Mouse (Mus musculus) limb, embryonic 14.5 days (tissue): Measurements from ENCODE around the gene Klhl24. TPM values are rescaled to one million over a fixed set of nuclear protein-coding genes. Genes with fewer than 3 reads are reported as not detected.

ENCODE experiments used
- ATAC-seq: fragments of 200-750 bp; cut with Nextera tagmentation; 2 replicates; pipeline ENCODE4 v1.8.0; 2017; ENCODE audit warnings: low read depth, moderate number of reproducible peaks, moderate TSS enrichment; ENCODE audit not compliant: low FRiP score
- DNase-seq: peaks from one replicate; pipeline ENCODE4 v3.0.0-alpha.2; 2015; ENCODE audit warnings: low spot score
- H3K27ac ChIP-seq: fragments of 300-500 bp; sonication (generic); replicated peaks from 2 replicates; pipeline ENCODE4 v1.5.1; 2014; ENCODE audit warnings: low read depth, mild to moderate bottlenecking, low read length, moderate library complexity, mixed read lengths
- H3K27me3 ChIP-seq: fragments of 300-500 bp; sonication (generic); 2 replicates; pipeline ENCODE4 v1.6.1; 2014; ENCODE audit warnings: low read length, mixed read lengths; ENCODE audit not compliant: control insufficient read depth, insufficient read depth
- H3K36me3 ChIP-seq: fragments of 300-500 bp; sonication (generic); 2 replicates; pipeline ENCODE4 v1.6.1; 2014; ENCODE audit warnings: mild to moderate bottlenecking, low read length, moderate library complexity, mixed read lengths; ENCODE audit not compliant: control insufficient read depth, insufficient read depth
- H3K4me1 ChIP-seq: fragments of 300-500 bp; sonication (generic); 2 replicates; pipeline ENCODE4 v1.6.1; 2014; ENCODE audit warnings: antibody characterized with exemption, low read length, mixed read lengths; ENCODE audit not compliant: control insufficient read depth, insufficient read depth
- H3K4me2 ChIP-seq: fragments of 300-500 bp; sonication (generic); replicated peaks from 2 replicates; pipeline ENCODE4 v1.6.1; 2014; ENCODE audit warnings: low read depth, mild to moderate bottlenecking, low read length, moderate library complexity; ENCODE audit not compliant: severe bottlenecking
- H3K4me3 ChIP-seq: fragments of 300-500 bp; sonication (generic); replicated peaks from 2 replicates; pipeline ENCODE4 v1.5.1; 2014; ENCODE audit warnings: low read length
- H3K9ac ChIP-seq: fragments of 300-500 bp; sonication (generic); 2 replicates; pipeline ENCODE4 v1.6.1; 2014; ENCODE audit warnings: mild to moderate bottlenecking, low read depth, low read length, moderate library complexity; ENCODE audit not compliant: severe bottlenecking
- H3K9me3 ChIP-seq: fragments of 300-500 bp; sonication (generic); 2 replicates; pipeline ENCODE4 v1.6.1; 2016; ENCODE audit warnings: low read length; ENCODE audit not compliant: control insufficient read depth
- POLR2A ChIP-seq: fragments of 200-500 bp; IDR thresholded peaks from 2 replicates; pipeline ENCODE4 v1.8.0; 2012; ENCODE audit warnings: inconsistent platforms, mild to moderate bottlenecking, moderate library complexity, borderline replicate concordance; ENCODE audit not compliant: insufficient read depth, insufficient read length; ENCODE audit errors: extremely low read depth
- WGBS: fragments of 180-500 bp; shearing (Covaris S2); extraction: QIAGEN DNeasy Blood & Tissue Kit; methylation state at CpG from one replicate; pipeline ENCODE4 v1.1.7; 2014; 5-methylcytosine and 5-hydroxymethylcytosine counted together
- polyA plus RNA-seq, 2 experiments: library from polyadenylated mRNA; depleted of rRNA in 1 of 2; stranded (reverse) in 1 of 2; unstranded in 1 of 2; fragments of >200 nt; fragmentation: Nextera tagmentation in 1 of 2; extraction: Ambion mirVana in 1 of 2; gene quantifications; 2 replicates each; pipeline versions ENCODE4 v1.2.1 to v1.2.3; 2012 to 2014

Gene Klhl24
- polyA plus RNA-seq, 2 experiments: 14.9 to 26.6 TPM

DNA sequence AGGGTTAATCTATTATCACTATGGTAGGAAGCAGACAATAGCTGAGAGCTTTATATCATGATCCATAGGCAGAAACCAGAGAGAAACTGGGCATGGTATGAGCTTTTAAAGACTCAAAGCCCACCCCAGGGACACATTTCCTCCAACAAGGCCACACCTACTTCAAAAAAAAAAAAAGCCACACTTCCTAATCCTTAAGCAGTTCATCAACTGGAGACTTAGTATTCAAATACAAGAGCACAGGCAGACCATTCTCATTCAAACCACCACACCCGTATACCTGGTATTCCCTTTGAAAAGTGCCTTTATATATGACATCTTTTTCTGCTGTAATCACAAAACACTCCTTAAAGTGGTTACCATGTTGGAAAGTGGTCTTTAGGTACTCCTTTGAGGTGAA lies 12.7 kb upstream of the Klhl24 start:
- Histone ChIP-seq H3K27me3 (no peaks in the 10 kb centered on the region), H3K27ac (no peak overlapping the region), H3K4me3 (no peak overlapping the region), H3K4me2 (no peak overlapping the region), H3K9ac (no peak overlapping the region), H3K9me3 (no peaks in the 10 kb centered on the region), H3K4me1 (no peaks in the 10 kb centered on the region), H3K36me3 (no peaks in the 10 kb centered on the region)
- WGBS: 90% methylated on average over 1 of the region's 1 CpGs
- DNase-seq (no peak), ATAC-seq (no peak)
- no peak for TF ChIP-seq POLR2A

DNA sequence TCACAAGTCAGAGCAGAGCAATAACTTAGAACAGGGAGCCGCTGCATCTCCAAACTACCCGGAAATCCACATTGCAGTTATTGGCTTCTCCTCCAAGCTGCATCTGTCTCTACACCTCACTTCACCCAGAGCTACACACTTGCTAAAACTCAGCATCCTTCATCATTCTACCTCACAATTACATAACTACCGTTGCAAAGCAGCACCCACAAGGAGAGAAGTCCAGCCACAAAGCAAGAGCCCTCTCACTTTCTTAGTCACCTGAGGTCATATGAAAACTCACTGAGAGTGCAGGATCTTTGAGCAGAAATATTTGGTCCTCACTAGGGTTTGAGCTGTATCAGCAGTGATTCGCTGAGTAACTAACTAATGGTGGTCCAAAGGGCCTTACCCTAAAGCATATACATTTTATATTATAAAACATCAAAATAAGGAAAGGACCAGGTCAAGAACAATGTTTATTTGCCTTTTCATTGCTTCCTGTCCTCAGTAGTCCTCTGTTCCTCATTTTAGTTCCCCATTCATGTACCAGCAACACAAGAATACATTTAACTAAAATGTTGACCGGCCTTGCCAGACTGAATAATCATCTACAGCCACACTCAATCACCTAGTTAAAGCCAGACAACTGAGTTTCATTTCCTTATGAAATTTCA lies 12.0 kb upstream of the Klhl24 start:
- H3K4me1 ChIP-seq: no peaks in the 10 kb centered on the region
- H3K27me3 ChIP-seq: no peaks in the 10 kb centered on the region
- H3K9me3 ChIP-seq: no peaks in the 10 kb centered on the region
- DNase-seq (no peak), ATAC-seq (no peak)
- no peak overlapping the region for H3K4me2 ChIP-seq
- TF ChIP-seq POLR2A: no peak
- H3K9ac ChIP-seq: no peak overlapping the region
- WGBS: 74% methylated on average over 5 of the region's 5 CpGs
- H3K36me3 ChIP-seq: no peaks in the 10 kb centered on the region
- H3K27ac ChIP-seq: no peak overlapping the region
- H3K4me3 ChIP-seq: no peak overlapping the region

DNA sequence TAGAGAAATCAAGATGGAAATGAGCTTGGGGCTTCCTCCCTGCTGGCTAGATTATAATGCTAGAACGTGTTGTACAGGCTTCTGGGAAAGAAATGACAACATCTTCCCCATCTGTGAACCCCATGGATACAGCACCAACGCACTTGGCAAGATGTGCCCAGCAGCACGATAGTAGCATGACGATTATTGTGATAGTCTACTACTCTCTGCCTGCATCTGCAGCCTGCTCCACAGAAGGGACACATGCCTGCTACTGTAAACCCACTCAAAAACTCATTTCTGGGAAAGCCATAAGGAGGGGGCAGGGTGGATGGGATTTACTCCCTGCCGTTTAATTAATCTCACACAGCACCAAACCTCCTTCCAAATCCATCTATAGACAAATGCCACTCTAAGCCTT lies 10.4 kb upstream of the Klhl24 start:
- Histone ChIP-seq H3K27me3 (no peaks in the 10 kb centered on the region), H3K27ac (no peak overlapping the region), H3K36me3 (no peaks in the 10 kb centered on the region), H3K4me1 (no peaks in the 10 kb centered on the region), H3K4me3 (no peak overlapping the region), H3K9ac (no peak overlapping the region), H3K4me2 (no peak overlapping the region), H3K9me3 (no peaks in the 10 kb centered on the region)
- DNase-seq (no peak), ATAC-seq (no peak)
- no peak for TF ChIP-seq POLR2A
- 77% methylated on average over 5 of the region's 5 CpGs for WGBS

DNA sequence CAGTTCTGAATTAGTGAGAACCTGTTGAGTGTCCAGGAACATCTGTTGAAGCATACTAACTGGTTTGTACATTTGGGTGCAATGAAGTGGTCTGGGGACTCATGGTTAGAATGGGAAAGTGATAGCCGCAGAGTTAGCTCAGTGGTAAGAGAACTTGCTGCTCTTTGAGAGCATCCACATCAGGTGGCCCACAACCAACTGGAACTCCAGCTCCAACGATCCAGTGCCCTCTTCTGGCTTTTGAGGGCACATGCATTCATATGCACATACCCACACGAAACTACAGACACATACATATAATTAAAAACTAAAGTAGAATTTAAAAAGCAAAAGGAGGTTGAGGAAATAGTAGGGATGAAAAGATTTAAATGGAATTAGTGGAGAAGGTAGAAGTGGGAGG lies 7.7 kb upstream of the Klhl24 start:
- no peak for DNase-seq
- WGBS: 88% methylated on average over 3 of the region's 3 CpGs
- no peak overlapping the region for H3K27ac ChIP-seq
- no peak overlapping the region for H3K4me3 ChIP-seq
- no peaks in the 10 kb centered on the region for H3K4me1 ChIP-seq
- H3K9me3 ChIP-seq: no peaks in the 10 kb centered on the region
- no peaks in the 10 kb centered on the region for H3K36me3 ChIP-seq
- H3K4me2 ChIP-seq: no peak overlapping the region
- no peak for TF ChIP-seq POLR2A
- H3K27me3 ChIP-seq: no peaks in the 10 kb centered on the region
- H3K9ac ChIP-seq: no peak overlapping the region
- ATAC-seq: no peak

DNA sequence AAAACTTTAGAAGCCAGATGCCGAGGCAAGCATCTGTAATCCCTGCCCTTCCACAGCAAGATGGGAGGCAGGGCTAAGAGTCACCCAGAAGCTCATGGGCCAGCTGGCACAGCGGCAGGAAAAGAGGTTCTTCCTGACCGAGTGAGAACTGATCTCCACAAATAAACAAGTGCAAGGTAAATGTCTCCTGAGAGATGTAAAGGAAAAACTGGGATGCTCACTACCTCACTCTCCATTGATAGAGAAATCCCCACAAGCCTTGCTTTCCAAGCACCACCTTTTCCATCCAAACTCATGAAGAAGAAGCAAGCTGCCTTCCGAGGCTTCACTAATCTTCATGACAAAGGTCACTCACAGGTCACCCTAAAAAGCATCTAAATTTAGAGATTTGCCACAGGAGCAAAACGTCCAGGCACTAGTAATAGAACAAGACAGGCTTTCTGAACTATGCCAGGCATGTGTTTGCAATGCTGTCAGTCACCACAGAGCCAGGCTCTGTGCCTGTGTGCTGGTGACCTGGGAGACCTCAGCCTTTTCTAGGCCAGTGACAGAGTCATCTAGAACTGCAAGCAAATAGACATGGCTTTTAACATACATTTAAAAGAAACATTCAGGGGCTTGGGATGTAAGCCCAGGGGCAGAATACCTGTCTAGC lies 6.3 kb upstream of the Klhl24 start:
- ATAC-seq: no peak

DNA sequence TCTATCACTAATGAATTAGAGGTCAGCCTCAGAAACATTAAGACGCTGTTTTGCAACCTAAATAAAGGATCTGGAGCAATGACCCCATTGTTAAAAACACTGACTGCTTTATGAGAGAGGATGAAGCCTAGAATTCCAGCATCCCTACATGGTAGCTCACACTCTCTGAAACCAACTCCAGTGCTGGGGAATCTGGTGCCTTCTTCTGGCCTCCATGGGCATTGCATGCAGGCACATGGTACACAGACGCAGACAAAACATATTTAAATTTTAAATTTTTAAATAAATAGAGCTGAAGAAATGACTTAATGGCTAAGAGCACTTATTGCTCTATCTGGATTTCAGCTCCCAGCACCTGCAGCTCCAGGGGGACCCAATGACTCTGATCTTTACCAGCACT lies 1.4 kb upstream of the Klhl24 start:
- no peak overlapping the region for H3K4me3 ChIP-seq
- H3K36me3 ChIP-seq: no peaks in the 10 kb centered on the region
- WGBS: 83% methylated on average over 2 of the region's 2 CpGs
- H3K4me1 ChIP-seq: peaks cover 4% of the 10 kb centered on the region; the same call in 1 of the 2 replicates
- DNase-seq: no peak
- H3K9ac ChIP-seq: no peak overlapping the region
- no peak for TF ChIP-seq POLR2A
- no peak overlapping the region for H3K27ac ChIP-seq
- no peak overlapping the region for H3K4me2 ChIP-seq
- no peaks in the 10 kb centered on the region for H3K27me3 ChIP-seq
- no peaks in the 10 kb centered on the region for H3K9me3 ChIP-seq
- ATAC-seq: no peak

More for the DNA sequence above, 6.3 kb upstream of the Klhl24 start:
- no peak for DNase-seq
- H3K36me3 ChIP-seq: no peaks in the 10 kb centered on the region
- 21% methylated on average over 5 of the region's 5 CpGs for WGBS
- H3K27me3 ChIP-seq: no peaks in the 10 kb centered on the region
- no peak overlapping the region for H3K27ac ChIP-seq
- H3K9me3 ChIP-seq: no peaks in the 10 kb centered on the region
- TF ChIP-seq POLR2A: no peak
- H3K4me1 ChIP-seq: no peaks in the 10 kb centered on the region
- H3K4me2 ChIP-seq: no peak overlapping the region
- no peak overlapping the region for H3K9ac ChIP-seq
- no peak overlapping the region for H3K4me3 ChIP-seq
